Mouse (Mus musculus) small intestine, adult 2 months (tissue): ENCODE data around the gene Xxylt1. TPM values are rescaled to one million over a fixed set of nuclear protein-coding genes. Genes with fewer than 3 reads are reported as not detected.

Experiments used
- H3K27ac ChIP-seq: fragments of 200-500 bp; 2 replicates; pipeline ENCODE4 v1.5.1; 2012; ENCODE audit warnings: low read depth, low read length, control low read depth, inconsistent platforms; ENCODE audit not compliant: insufficient read depth
- H3K27me3 ChIP-seq: fragments of 200-500 bp; 2 replicates; pipeline ENCODE4 v1.6.1; 2012; ENCODE audit warnings: mild to moderate bottlenecking, moderate library complexity, low read length, inconsistent platforms; ENCODE audit not compliant: control insufficient read depth, insufficient read depth
- H3K36me3 ChIP-seq: fragments of 200-500 bp; 2 replicates; pipeline ENCODE4 v1.6.1; 2012; ENCODE audit warnings: mild to moderate bottlenecking, low read length, control low read depth, inconsistent platforms; ENCODE audit not compliant: control insufficient read depth, insufficient read depth
- H3K4me1 ChIP-seq: fragments of 200-500 bp; 2 replicates; pipeline ENCODE4 v1.6.1; 2012; ENCODE audit warnings: low read length, inconsistent platforms, mixed read lengths; ENCODE audit not compliant: control insufficient read depth, insufficient read depth, insufficient read length
- H3K4me3 ChIP-seq: fragments of 200-500 bp; 2 replicates; pipeline ENCODE4 v1.5.1; 2012; ENCODE audit warnings: low read depth, mild to moderate bottlenecking, control low read depth, inconsistent platforms, low read length, moderate library complexity
- CTCF ChIP-seq: fragments of 200-500 bp; IDR thresholded peaks from 2 replicates; pipeline ENCODE4 v1.5.1; 2012; ENCODE audit warnings: low read depth, mild to moderate bottlenecking, control low read depth, inconsistent platforms, low read length, moderate library complexity, mixed read lengths; ENCODE audit not compliant: insufficient replicate concordance, insufficient read length; ENCODE audit errors: extremely low read depth
- POLR2A ChIP-seq: fragments of 200-500 bp; IDR thresholded peaks from 2 replicates; pipeline ENCODE4 v1.6.1; 2012; ENCODE audit warnings: low read depth, mild to moderate bottlenecking, control low read depth, inconsistent platforms, low read length, moderate library complexity
- WGBS: fragments of 180-500 bp; shearing (Covaris S2); methylation state at CpG from one replicate; pipeline ENCODE4 v1.1.7; 2018; 5-methylcytosine and 5-hydroxymethylcytosine counted together
- polyA plus RNA-seq: library from polyadenylated mRNA; depleted of rRNA; stranded (reverse); fragments of >200 nt; gene quantifications from 2 replicates; pipeline ENCODE4 v1.2.3, GENCODE M21; 2012

Xxylt1 gene
- polyA plus RNA-seq, 1 experiment = 7.6 TPM

- Histone ChIP-seq H3K36me3 (no peaks in the 10 kb centered on the region; the same call in 1 of the 2 replicates), H3K27ac (no peak overlapping the region), H3K27me3 (no peaks in the 10 kb centered on the region), H3K4me1 (peaks cover 17% of the 10 kb centered on the region), H3K4me3 (no peak overlapping the region)
- WGBS = 54% methylated on average over 6 of the region's 6 CpGs
- no peak for TF ChIP-seq CTCF
- no peak for TF ChIP-seq POLR2A
Measured at GRCm38 (mm10) chr16:31048194-31048593, 33.0 kb downstream of the Xxylt1 start.

DNA sequence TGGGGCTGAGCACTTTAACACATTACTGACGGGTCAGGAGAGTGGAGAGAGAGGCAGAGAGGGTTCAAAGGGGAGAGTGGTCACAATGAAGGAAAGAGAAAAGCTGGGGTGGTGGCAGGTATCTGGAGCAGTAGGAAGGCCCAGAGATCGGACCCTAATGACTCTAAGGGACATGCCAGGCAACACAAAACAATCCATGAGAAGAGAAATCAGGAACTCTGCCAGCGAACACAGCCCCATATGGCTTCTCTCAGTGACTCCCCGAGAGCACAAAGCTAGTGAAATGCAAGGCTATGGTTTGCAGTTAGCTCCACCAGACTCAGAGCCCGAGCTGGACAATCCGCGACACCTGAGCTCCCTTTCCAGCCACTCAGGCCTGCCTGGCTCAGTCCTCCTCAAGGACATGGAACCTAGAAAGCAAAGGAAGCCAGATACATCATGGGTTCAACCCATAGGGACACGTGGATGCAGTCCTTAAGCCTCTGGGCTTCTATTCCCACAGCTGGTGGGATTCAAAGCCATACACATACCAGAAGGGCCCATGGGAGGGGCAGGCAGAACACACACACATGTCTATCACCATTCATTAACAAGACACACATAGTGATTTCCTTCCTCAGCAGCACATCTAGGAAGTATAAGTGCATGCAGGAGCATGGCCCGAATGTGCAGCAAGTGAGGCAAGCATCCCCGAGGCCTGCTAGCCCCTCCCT lies 33.9 kb downstream of the Xxylt1 start:
- peaks cover 13% of the 10 kb centered on the region for H3K4me1 ChIP-seq
- H3K4me3 ChIP-seq = no peak overlapping the region
- TF ChIP-seq CTCF (no peak), POLR2A (no peak)
- 83% methylated on average over 10 of the region's 10 CpGs for WGBS
- no peaks in the 10 kb centered on the region for H3K27me3 ChIP-seq
- H3K36me3 ChIP-seq = no peaks in the 10 kb centered on the region; the same call in 1 of the 2 replicates
- H3K27ac ChIP-seq = no peak overlapping the region

GRCm38 (mm10) chr16:31046217-31046659 lies 35.0 kb downstream of the Xxylt1 start:
- TF ChIP-seq CTCF = no peak
- no peak for TF ChIP-seq POLR2A
- no peaks in the 10 kb centered on the region; the same call in 1 of the 2 replicates for H3K36me3 ChIP-seq
- H3K4me1 ChIP-seq = peaks cover 8% of the 10 kb centered on the region
- 75% methylated on average over 14 of the region's 14 CpGs for WGBS
- H3K27ac ChIP-seq = no peak overlapping the region
- H3K27me3 ChIP-seq = no peaks in the 10 kb centered on the region
- no peak overlapping the region for H3K4me3 ChIP-seq

- no peaks in the 10 kb centered on the region; the same call in 1 of the 2 replicates for H3K36me3 ChIP-seq
- WGBS = 76% methylated on average over 5 of the region's 5 CpGs
- H3K4me1 ChIP-seq = no peaks in the 10 kb centered on the region; the same call in 1 of the 2 replicates
- no peak overlapping the region for H3K27ac ChIP-seq
- TF ChIP-seq CTCF (no peak), POLR2A (no peak)
- no peak overlapping the region for H3K4me3 ChIP-seq
- H3K27me3 ChIP-seq = no peaks in the 10 kb centered on the region
Measured at GRCm38 (mm10) chr16:31045211-31045610, 36.0 kb downstream of the Xxylt1 start.

- Histone ChIP-seq H3K36me3 (no peaks in the 10 kb centered on the region; the same call in 1 of the 2 replicates), H3K27me3 (no peaks in the 10 kb centered on the region), H3K4me3 (no peak overlapping the region), H3K27ac (no peak overlapping the region), H3K4me1 (no peaks in the 10 kb centered on the region; the same call in 1 of the 2 replicates)
- TF ChIP-seq CTCF (no peak), POLR2A (no peak)
- 90% methylated on average over 5 of the region's 5 CpGs for WGBS
Measured at GRCm38 (mm10) chr16:31043136-31043535, 38.1 kb downstream of the Xxylt1 start.

GRCm38 (mm10) chr16:31041566-31041965 lies 39.7 kb downstream of the Xxylt1 start:
- 81% methylated on average over 2 of the region's 2 CpGs for WGBS
- no peak overlapping the region for H3K27ac ChIP-seq
- no peaks in the 10 kb centered on the region for H3K27me3 ChIP-seq
- no peak overlapping the region for H3K4me3 ChIP-seq
- H3K4me1 ChIP-seq = no peaks in the 10 kb centered on the region; the same call in 1 of the 2 replicates
- H3K36me3 ChIP-seq = no peaks in the 10 kb centered on the region
- TF ChIP-seq POLR2A (no peak), CTCF (no peak)

DNA sequence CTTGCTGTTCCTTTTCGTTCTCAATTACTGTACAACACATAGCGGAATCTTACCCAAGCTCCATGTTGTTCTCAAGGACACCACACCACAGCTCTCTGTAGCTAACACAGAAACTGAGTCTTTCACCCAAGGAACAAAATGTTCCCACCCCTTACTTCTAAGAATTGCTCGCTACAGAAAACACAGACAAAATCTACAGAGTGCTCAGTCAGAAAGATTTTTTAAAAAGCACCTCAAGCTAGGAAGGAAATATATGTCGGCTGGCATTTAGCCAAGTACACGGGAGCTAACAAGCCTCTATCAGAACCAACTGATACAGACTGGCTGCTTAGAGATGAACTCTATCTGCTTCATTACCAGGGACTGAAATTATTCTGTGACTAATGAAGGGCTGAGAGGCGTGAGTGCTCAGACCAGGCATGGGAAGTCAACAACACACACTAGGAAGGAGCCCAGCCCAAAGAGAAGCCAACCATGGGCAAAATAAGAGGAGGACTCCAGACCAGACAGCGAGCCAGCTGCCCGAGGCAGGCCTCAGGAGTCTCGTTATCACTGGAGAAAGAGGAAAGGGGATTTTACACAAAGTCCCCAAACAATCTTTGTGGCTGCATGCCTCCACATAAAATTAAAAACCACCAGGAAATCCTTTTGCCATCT lies 41.3 kb downstream of the Xxylt1 start:
- no peaks in the 10 kb centered on the region for H3K36me3 ChIP-seq
- WGBS = 75% methylated on average over 9 of the region's 9 CpGs
- TF ChIP-seq CTCF (no peak), POLR2A (no peak)
- no peak overlapping the region for H3K27ac ChIP-seq
- H3K4me1 ChIP-seq = no peaks in the 10 kb centered on the region; the same call in 1 of the 2 replicates
- no peak overlapping the region for H3K4me3 ChIP-seq
- no peaks in the 10 kb centered on the region for H3K27me3 ChIP-seq
